Mouse (Mus musculus) frontal cortex, postnatal 14 days (tissue): ENCODE measurements around the gene Tmem222.

Source experiments
- DNase-seq, 2 experiments: peaks; one replicate each; pipeline ENCODE4 v3.0.0; 2022; ENCODE audit warnings: low spot score in 2 of 2

Tmem222 gene

DNA sequence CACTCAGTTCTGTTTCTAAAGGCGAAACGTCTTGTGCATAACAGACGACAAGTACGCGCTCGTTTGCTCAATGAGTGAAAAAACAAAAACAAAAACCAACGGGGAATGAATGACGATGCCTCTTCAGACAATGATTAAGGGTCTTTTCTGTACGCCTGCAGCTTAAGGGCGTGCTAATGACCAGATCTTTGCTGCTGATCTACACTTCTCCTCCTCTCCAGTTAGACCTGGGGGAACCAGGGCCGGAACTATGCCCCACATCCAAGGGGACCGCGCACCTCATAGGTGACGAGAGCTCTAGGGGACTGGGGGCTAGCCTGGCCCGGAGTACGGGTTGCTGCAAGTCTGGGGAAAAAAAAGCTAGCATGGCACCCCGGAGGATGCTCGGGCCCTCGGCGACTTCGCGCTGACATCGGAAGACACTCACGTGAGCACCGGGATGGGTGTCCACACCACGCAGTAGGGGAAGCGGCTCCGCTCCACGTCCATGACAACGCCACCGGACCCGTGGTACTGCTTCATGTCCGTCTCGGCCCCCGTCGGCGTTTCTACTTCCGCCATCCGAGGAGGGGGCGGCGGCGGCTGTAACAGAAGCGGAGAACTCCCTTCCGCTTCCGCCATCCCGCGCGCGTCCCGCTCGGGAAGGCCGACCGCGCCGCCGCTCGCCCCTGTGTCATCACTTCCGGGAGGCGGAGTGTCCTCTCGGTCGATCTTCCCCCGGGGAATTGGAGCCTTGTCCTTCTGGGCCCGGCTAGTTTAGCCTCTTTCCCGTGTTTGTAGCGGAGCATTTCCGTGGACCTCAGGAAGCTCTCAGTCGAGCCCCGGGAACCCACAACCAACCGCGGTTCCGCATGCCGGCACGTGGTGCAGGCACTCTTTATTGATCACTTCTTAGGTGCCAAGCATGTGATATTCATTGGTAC is at the start of gene Tmem222:
Gene Tmem222 (minus strand): TSS at position 689 of the 923 bp plus-strand sequence.
- peak; percentile 93 to 94 for DNase-seq

DNA sequence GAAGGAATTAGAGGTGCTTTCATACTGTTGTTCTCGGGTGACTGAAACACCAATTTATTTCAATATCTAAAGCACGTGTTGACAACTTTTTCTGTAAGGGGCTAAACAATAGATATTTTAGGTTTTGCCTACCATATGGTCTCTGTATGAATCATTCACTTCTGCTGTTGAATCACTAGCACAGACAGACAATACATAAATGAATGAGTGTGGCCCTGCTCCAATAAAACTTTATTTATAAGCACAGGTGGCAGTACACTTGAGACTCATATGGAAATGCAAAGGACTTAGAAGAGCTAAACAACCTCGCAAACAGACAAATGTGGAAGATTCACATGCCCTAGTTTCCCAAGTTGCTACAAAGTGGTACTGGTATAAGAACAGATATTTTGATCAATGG is 42.1 kb upstream of the Tmem222 start:
- no peak for DNase-seq

DNA sequence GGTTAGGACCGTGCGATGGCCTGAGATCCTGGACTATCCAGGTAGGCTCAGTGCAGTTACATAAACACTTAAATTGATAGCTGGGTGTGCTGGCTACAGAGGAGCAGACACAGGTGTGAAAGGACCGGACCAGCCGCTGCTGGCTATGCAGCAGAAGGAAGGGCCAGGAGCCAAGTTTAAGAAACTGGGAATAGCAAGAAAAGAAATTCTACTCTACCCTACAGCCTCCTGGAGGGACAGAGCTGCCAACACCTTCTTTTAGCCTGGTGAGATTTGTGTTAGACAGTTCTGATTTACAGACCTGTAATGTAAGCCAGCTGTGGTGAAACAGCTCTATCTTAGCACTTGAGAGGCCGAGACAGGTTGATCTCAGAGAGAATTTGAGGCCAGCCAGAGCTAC is 38.4 kb upstream of the Tmem222 start:
- DNase-seq = no peak

DNA sequence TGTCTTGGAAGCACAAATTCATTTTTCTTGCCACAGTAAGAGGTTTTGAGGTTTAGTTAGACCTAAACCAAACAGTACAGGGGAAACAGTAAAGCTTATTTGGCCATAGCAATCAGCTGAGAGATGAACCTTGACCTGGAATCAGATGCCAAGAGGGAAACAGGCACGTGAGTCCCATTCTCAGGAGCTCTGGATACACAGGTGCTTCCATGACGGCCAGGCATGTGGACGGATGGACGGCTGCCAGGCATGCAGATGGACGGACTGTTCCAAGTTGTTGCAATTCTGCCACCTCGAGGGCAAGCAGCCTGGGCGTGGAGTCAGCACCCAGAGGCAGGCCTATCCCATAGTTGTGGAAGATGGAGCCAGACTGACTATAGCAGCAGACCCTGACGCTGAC is 37.3 kb upstream of the Tmem222 start:
- DNase-seq = no peak

DNA sequence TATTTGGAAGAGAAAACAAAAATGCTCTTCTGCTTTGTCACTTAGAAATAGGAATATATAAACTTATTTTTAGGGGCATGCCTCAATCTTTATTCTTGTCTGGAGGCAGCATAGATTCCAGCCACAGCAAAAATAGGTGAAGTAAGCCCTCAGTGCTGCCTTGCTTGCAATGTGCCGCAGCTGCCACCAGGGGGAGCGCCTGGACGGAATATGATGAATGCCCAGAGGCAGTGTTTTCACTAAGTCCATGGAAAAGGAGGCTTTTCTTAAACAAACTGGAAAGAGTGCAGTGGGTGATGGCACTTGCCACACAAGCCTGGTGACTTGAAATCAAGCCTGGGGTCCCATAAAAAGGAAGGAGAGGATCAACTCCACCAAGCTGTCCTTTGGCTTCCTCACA is 32.4 kb upstream of the Tmem222 start:
- peak; percentile 64 to 90 for DNase-seq

DNA sequence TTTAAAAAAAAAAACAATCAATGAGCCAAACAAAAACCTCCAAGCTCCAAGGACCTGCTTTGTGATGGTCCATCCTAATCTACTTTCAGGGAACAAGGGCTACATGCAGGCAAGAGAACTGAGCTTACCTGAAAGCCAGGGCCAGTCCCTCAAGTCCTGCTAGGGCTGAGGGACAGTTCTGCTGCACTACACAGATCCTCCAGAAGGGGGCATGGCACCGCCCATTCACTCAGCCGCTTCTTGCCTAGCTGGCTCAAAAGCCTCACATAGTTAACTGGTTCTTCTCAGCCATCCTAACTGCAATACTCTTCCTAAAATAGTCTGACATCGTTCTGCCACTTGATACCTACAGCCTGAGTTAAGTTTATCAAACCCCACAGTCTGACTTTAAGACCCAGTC is 29.7 kb upstream of the Tmem222 start:
- peak in 1 of 2 experiments; percentile 39 for DNase-seq

DNA sequence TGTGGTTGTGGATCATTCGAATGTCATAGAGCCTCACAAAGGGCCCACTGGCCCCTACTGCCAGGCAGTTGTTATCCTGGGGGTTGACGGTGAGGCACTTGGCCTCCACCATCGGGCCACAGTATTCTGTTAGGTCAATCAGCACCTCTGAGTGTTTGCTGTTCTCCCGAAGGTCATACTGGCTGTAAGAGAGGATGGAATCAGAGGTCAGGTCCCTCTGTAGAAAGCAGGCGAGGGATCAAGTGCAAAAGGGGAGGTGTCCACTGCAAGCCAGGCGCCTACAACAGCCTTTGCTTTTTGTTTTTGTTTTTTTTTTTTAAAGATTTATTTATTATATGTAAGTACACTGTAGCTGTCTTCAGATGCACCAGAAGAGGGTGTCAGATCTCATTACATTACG is 28.2 kb upstream of the Tmem222 start:
- no peak for DNase-seq

DNA sequence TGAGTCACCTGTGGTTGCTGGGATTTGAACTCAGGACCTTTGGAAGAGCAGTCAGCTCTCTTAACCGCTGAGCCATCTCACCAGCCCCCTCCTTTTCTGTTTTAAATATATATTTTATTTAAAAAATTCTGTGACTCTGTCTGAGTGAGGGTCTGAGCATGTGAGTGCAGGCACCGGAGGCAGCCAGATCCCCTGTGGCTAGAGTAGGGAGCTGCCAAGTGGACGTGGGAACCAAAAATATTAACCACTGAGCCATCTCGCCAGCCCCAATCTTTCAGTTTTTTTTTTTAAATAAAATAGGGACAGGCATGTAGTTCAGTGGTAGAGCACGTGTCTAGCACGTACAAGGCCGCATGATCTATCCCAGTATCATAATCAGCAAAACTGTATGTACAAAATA is 27.2 kb upstream of the Tmem222 start:
- no peak for DNase-seq

DNA sequence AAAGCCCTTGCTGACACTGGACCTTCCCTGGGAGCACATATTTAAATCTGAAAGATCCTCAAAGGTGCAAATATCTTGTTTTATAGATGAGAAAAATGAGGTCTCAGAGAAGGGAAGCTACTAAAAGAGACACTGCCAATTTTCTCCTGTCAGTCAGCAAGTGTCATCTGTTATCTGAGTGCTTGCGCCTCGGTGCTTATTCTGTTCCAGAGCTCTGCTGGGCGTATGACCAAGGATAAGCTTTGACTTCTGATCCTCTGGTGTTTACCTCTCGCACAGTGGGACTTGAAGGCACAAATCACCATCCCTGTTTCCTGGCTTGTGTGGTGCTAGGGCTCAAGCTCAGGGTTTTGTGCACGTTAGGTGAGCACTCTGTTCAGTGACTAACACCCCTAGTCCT is 25.1 kb upstream of the Tmem222 start:
- no peak for DNase-seq

DNA sequence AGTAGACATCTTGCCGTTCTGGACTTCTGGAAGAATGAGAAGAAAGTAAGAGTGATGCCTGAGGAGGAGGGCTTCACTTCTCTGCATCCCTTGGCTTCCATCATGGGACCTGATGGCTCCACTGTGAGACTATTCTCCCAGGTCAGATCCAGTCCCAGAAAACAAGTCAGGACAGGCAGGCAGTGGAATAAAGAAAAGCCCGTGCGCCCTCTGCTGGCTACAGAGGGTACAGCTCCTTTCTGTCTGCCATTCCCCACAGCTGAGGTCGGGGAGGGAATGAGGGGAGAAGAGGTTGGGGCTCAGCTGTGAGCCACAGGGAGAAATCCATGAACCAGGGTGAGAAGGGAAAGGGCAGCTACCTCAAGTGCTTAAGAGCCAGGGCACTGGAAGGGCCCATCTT is 24.2 kb upstream of the Tmem222 start:
- DNase-seq = peak in 1 of 2 experiments; percentile 66

DNA sequence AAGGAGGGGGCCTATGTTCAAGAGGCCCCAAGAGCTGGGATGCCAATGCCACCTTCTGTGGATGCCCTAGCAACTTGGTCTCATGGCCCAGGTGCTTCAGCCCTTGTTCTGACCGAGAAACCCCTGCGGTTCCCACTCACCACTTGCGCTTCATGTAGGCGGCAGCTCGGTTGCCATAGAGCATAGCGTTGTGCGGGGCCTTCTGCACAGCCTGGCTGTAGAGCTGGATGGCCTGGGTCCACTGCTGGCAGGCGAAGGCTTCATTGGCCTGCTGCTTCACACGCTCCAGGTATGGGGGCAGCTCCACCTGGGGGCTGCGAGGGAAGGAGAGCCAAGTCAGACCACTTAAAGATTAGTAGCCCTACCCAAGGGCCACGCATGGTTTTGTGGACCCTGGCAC is 22.8 kb upstream of the Tmem222 start:
- no peak for DNase-seq

DNA sequence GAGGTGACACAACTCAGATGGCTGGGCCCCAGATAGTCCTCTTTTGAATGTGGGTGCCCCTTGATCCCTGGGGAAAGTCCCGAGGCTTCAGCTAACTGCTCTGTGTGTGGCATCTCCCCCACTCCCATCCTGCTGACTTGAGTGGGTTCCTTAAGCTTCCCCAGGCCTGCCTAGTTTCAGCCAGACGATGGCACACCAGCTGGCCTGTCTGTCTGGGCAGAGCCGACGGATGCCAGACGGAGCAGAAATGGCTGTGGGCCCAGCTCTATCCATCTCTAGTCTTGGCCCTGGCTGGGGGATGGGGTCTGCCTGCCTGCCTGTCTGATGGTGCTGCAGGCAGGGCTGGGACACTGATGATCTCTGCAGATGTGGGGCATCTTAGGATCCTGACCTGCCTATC is 22.1 kb upstream of the Tmem222 start:
- DNase-seq = peak; percentile 56 to 65

DNA sequence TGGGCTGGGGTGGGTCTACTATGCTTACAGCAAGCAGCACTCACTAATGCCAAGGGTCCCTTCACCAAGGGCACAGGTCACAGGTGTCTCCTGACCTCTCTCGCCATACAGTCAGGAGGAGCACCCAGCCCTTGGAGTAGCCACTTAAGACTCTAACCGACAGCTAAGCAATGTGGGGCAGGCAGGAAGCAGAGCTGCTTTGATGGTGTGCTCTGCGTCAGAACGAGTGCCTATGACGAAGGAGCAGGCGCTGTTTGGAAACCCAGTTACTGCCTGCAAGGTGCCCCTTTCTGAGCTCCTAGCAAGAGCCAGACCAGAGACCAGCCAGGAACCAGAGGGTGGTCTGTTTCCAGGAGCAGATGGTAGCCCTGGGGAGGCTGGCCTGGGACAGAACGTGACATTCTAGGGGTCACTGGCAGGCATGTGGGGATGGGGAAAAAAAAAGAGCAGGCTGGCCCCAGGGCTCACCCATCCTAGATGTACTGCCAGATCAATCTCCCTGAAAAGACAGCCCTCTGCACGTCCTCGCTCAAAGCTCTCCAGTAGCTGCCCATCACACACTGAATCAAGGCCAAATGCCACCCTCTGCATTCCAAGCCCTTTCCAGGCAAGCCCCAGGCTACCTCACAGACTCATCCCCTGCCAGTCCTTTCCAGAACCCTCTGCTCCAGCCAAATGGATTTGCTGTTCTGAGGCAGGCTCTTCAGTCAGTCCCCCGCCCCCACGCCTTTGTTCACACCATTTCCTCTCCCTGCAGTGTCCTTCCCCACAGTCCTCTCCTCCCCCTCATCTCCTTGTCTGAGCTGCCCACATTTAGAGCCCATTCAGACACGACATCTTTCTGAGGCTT is 21.1 kb upstream of the Tmem222 start:
- peak in 1 of 2 experiments; percentile 54 for DNase-seq

DNA sequence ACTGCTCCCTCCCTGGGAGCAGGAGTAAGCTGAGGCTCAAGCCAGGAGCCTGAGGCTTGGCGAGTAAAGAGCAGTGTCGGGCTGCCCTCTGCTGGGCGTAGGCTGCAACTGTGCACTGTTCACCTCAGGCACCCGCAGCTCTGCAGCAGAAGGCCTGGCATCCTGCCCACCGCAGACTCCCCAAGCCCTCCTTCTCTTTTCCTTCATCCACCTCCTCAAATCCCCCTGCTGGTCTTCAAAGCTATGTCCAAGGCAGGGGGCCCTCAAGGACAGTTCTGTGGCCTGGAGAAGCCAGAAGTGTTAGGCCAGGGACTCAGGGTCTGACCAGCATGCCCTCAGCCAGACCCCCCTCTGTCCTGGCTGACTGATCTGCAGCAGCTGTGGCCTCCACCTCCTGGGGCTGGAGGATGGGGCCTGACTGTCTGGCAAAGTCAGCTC is 20.2 kb upstream of the Tmem222 start:
- DNase-seq = peak; percentile 80 to 83

DNA sequence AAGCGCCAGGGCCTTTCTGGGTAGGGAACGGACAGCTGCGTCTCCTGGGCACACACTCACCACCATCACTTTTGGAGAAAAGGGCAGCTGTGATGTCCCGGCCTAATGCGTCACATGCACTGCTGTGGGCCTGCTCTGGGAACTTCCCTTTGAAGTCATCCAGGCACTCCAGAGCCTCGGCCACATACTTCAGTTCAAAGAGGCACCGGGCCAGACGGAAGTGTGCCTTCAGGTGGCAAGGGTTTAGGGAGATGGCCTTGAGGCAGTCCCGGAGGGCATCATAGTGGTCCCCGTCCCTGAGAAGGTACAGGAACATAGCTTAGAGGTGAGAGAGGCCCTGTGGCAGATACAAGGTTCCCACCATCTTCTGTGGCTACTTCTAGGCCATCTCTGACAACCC is 19.8 kb upstream of the Tmem222 start:
- DNase-seq = no peak

DNA sequence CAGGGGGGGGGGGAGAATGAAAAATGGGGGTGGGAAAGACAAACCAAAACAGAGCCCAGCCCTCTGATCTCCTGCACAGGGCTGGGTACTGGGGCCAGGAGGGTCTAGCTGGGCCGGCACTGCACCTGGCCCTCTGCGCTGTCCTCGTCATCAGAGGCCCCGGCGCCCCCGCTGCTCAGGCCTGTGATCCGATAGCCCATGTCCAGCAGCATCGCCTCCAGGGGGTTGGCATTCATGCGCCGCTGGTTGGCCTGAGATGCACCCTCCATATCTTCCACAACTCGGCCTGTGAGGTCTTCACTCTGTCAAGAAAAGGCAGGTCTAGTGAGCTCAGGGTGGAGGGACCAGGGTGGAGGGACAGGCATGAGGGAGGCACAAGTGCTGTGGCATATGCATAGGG is 16.5 kb upstream of the Tmem222 start:
- no peak for DNase-seq

DNA sequence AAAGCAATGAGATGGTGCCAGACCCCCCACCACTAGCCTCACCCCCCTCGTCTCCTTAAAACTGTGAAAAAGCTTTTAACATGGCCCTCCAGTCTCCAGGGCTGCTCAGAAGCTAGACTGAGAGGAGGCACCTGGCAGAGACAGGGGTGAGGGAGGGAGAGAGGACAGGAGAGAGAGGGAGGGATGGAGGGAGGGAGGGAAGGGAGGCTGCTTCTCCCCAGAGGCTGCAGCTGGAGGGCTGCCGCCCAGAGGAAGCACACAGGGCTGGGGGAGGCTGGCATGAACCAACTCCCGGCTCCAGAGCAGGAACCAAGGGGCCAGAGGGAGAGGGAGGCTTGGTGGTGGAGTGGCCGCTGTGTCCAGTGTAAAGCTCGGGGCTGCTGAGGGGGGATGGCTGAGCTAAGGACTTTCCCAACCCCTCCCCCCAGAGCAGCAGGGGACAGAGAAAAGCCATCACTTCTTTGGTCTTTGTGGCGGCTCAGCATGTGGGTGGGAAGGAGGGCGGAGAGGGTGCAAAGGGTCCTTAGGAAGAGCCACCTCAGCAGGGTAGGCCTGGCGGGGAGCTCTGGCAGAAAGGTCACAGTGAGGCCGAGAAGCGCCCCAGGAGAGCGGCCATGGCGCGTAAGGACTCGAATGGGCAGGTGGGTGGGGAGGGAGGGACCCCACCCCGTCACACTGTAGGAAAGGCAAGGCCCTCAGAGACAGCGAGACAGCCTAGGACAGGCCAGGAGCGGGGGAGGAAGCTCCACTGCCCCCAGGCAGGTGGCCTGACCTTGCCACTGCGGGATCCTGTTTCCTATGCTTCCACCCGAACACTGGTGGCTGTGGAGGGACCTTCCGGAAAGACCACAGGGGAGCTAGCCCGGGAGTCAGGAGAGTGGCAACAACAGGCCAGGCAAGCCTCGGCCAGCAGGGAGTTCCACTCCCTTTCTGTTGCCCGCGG is 15.6 kb upstream of the Tmem222 start:
- no peak for DNase-seq

DNA sequence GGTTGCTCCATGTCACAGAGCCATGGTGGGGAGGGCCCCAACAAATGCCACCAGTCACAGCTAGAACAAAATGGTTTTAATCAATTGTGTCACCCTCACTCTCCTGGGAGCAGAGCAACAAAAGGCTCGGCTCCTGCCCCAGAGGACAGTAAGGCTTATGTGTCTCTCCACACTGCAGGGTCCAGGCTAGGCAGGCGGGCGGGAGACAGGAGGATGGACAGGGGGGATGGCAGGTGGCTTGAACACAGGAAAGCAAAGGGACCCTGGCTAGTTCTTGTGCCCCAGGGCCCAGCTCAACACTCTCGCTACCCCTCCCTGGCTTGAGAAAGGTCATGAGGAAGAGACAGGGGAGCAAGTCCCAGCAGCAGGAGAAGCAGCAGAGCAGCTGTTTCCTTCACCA is 14.8 kb upstream of the Tmem222 start:
- DNase-seq = no peak

DNA sequence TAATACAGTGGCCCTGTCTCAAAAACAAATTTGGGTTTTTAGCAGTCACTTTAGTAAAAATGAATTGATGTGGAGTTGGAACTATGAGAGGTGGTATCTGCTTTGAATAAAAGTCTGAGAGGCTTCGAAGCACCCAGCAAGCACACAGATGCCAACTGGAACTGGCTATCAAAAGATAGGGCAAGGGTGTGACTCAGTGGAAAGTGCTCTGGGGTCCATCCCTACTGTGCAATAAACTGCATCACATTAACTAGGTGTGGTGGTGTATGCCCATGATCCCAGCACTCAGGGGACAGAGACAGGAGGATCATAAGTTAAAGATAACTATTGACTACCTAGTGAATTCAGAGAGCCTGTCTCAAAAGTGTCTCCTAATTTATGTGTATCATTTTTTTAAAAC is 13.7 kb upstream of the Tmem222 start:
- DNase-seq = no peak

DNA sequence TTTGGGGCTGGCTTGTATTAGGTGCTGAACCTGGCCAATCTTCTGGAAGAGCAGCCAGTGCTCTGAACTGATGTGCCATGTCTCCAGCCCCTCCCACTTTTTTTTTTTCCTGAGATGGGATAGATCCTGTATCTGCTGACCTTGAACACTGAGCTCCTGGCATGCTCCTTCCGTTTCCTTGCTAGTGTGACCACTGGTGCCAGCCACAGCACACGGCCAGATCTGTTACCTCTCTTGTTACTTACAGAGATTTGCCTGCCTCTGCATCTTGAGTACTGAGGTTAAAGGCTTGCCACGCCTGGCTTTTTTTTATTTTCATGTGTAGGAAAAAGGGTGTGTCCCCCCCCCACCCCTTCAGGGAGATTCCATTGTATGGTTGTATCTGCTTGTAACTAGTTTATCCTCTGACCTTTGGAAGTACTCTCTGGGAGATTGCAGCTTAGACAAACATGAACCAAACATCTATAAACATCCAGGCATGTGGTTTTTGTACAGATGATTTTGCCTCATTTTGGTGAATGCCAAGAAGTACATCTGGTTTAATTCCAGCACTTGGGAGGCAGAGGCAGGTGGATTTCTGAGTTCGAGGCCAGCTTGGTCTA is 9.0 kb upstream of the Tmem222 start:
- no peak for DNase-seq

DNA sequence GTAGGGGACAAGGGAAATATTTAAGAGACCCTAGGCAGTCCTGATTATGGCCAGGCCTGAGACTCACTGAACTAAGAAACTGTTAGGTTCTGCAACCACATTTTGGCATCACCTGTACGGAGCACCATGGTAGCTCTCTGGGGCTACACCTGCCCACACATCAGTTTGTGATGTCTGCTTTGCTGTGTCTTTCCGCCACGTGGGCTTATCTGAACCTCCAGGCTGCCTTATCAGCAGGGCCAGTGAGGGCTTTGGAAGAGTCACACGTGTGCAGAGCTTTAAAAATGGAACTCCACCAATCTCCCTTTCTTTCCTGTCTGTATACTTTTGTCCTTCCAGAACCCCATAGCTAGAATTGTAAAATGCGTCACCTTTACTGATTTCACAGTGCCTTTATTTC is 8.4 kb upstream of the Tmem222 start:
- no peak for DNase-seq
